Mouse (Mus musculus) heart, embryonic 12.5 days (tissue): Measurements from ENCODE around the gene Hist1h1c. TPM values are rescaled to one million over a fixed set of nuclear protein-coding genes. Genes with fewer than 3 reads are reported as not detected.

Experiments used
- microRNA-seq: library from miRNA; unstranded; fragments of <30 nt; microRNA quantifications from one replicate; pipeline ENCODE4, GENCODE M21; 2017
- polyA plus RNA-seq: library from polyadenylated mRNA; unstranded; fragments of >200 nt; fragmentation: Nextera tagmentation; extraction: Ambion mirVana; gene quantifications from 2 replicates; pipeline ENCODE4 v1.2.1, GENCODE M21; 2016

Hist1h1c gene
- polyA plus RNA-seq, 1 experiment from 2014 or later, result 36.5 TPM

Small RNA genes within 50 kb of the gene (microRNA-seq; reads per million reads assigned to microRNA genes)
- gene Gm44314 (not detected), gene Gm44484 (not detected)

Other genes with a start within 250 kb of the Hist1h1c start
- 0.45 and 0.58 TPM in 2 replicates for gene Btn2a2, start 250.0 kb upstream of the Hist1h1c start, polyA plus RNA-seq
- 4.4 and 5.2 TPM in 2 replicates for gene Hist1h4h, start 207.8 kb upstream of the Hist1h1c start, polyA plus RNA-seq
- gene Hist1h2af, start 204.9 kb upstream of the Hist1h1c start, polyA plus RNA-seq, result 2.7 and 7.0 TPM in 2 replicates
- 3.9 and 4.0 TPM in 2 replicates for gene Hist1h3g, start 203.4 kb upstream of the Hist1h1c start, polyA plus RNA-seq
- 0.26 and 0.28 TPM in 2 replicates for gene Hist1h2bh, start 195.4 kb upstream of the Hist1h1c start, polyA plus RNA-seq
- gene Hist1h3f, start 194.8 kb upstream of the Hist1h1c start, polyA plus RNA-seq, result 0.32 and 0.36 TPM in 2 replicates
- 0.95 TPM in 1 of 2 replicates, not detected in the other for gene Hist1h4f, start 187.2 kb upstream of the Hist1h1c start, polyA plus RNA-seq
- gene Hist1h1d, start 185.5 kb upstream of the Hist1h1c start, polyA plus RNA-seq, result 0.21 and 0.26 TPM in 2 replicates
- gene Hist1h3e, start 176.4 kb upstream of the Hist1h1c start, polyA plus RNA-seq, result 1.7 and 2.1 TPM in 2 replicates
- 40.3 and 45.8 TPM in 2 replicates for gene Hist1h2ae, start 167.6 kb upstream of the Hist1h1c start, polyA plus RNA-seq
- gene Hist1h2bg, start 167.4 kb upstream of the Hist1h1c start, polyA plus RNA-seq, result 4.5 and 4.8 TPM in 2 replicates
- 1.5 and 2.0 TPM in 2 replicates for gene Hist1h2bf, start 164.6 kb upstream of the Hist1h1c start, polyA plus RNA-seq
- gene Hist1h2ad, start 164.4 kb upstream of the Hist1h1c start, polyA plus RNA-seq, result 1.1 and 2.3 TPM in 2 replicates
- gene Hist1h3d, start 163.0 kb upstream of the Hist1h1c start, polyA plus RNA-seq, result 1.4 and 1.6 TPM in 2 replicates
- gene Hist1h4d, start 157.2 kb upstream of the Hist1h1c start, polyA plus RNA-seq, result 43.5 and 46.9 TPM in 2 replicates
- gene Hist1h2be, start 117.7 kb upstream of the Hist1h1c start, polyA plus RNA-seq, result 1.2 and 2.0 TPM in 2 replicates
- 10.6 and 11.6 TPM in 2 replicates for gene Hist1h1e, start 116.2 kb upstream of the Hist1h1c start, polyA plus RNA-seq
- gene Hist1h2ac, start 54.9 kb upstream of the Hist1h1c start, polyA plus RNA-seq, result 0.70 and 0.78 TPM in 2 replicates
- 43.6 and 49.5 TPM in 2 replicates for gene Hist1h2bc, start 54.6 kb upstream of the Hist1h1c start, polyA plus RNA-seq
- not detected in 2 replicates for gene Hist1h1t, start 43.0 kb upstream of the Hist1h1c start, polyA plus RNA-seq
- gene Hist1h4c, start 40.4 kb upstream of the Hist1h1c start, polyA plus RNA-seq, result 2.7 and 3.5 TPM in 2 replicates
- 10.5 and 13.2 TPM in 2 replicates for gene Hfe, start 28.0 kb upstream of the Hist1h1c start, polyA plus RNA-seq
- gene Hist1h3c, start 6.8 kb downstream of the Hist1h1c start, polyA plus RNA-seq, result 3.0 and 5.1 TPM in 2 replicates
- gene Hist1h2bb, start 7.9 kb downstream of the Hist1h1c start, polyA plus RNA-seq, result 0.88 and 1.4 TPM in 2 replicates
- gene Hist1h2ab, start 12.3 kb downstream of the Hist1h1c start, polyA plus RNA-seq, result 16.7 and 20.9 TPM in 2 replicates
- 3.4 and 3.5 TPM in 2 replicates for gene Hist1h3b, start 13.5 kb downstream of the Hist1h1c start, polyA plus RNA-seq
- 2.1 and 2.3 TPM in 2 replicates for gene Hist1h4b, start 18.2 kb downstream of the Hist1h1c start, polyA plus RNA-seq
- not detected in 2 replicates for gene Hist1h4a, start 22.4 kb downstream of the Hist1h1c start, polyA plus RNA-seq
- 1.7 and 3.5 TPM in 2 replicates for gene Hist1h3a, start 23.6 kb downstream of the Hist1h1c start, polyA plus RNA-seq
- 0.54 and 1.4 TPM in 2 replicates for gene Hist1h1a, start 24.9 kb downstream of the Hist1h1c start, polyA plus RNA-seq
- 0.13 TPM in 1 of 2 replicates, not detected in the other for gene Trim38, start 31.1 kb downstream of the Hist1h1c start, polyA plus RNA-seq
- gene Slc17a2, start 68.2 kb downstream of the Hist1h1c start, polyA plus RNA-seq, result not detected in 2 replicates
- gene Slc17a3, start 100.6 kb downstream of the Hist1h1c start, polyA plus RNA-seq, result not detected in 2 replicates
- not detected in 2 replicates for gene Slc17a1, start 128.9 kb downstream of the Hist1h1c start, polyA plus RNA-seq
- not detected in 2 replicates for gene Slc17a4, start 176.2 kb downstream of the Hist1h1c start, polyA plus RNA-seq
- gene Hist1h2ba, start 195.3 kb downstream of the Hist1h1c start, polyA plus RNA-seq, result not detected in 2 replicates
- not detected in 2 replicates for gene Hist1h2aa, start 195.7 kb downstream of the Hist1h1c start, polyA plus RNA-seq